Mouse (Mus musculus) CD8-positive naive resting alpha-beta T cell, adult 57 days (primary cell): ENCODE measurements around the gene Pdzk1. TPM values are rescaled to one million over a fixed set of nuclear protein-coding genes. Genes with fewer than 3 reads are reported as not detected.

Experiments
- total RNA-seq: library from RNA; stranded (reverse); gene quantifications from one replicate; pipeline ENCODE4 v1.2.4, GENCODE M21; 2023

The Pdzk1 gene
- total RNA-seq: 0.21 TPM

DNA sequence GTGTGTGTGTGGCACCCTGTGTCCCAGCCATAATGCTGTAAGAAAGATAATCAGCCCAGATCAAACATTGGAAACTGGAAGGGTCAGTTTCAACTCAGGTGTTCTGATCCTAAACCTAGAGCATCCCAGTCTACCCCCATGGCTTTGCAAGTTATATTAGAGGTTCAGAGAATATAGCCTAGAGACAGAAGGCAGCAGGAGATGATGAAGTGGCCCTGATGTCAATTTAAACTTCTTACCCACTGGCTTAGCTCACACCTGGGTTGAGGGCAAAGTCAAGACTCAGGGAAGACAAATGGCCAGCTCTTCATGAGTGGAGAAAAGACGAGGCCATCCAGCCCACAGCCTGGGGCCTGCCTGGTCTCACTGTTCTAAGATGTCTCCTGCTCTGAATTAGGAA, at the start of gene Pdzk1, which contains the start of gene Cd160:
Pdzk1 (plus strand) TSS at position 301 of the 400 bp plus-strand sequence.
Cd160 (minus strand) TSS at position 368 of the 400 bp plus-strand sequence.

DNA sequence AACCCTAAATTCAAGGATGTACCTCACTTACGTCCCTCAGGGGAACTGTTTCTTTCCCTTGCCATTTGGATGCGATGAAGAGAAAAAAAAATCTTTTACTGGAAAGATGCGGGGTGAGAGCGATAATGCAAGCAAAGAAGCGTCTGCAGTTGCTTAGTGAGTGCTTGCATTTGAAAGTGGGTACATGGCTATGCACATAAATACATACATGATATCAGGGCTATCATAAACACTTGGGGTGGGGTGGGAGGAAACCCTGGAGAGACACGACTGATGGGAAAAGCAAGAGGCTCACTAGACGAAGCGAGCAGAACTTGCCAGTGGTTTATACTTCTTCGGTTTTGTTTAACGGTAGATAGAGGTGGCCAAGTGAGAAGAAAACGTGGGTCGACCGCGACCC, 75.3 kb downstream of the Pdzk1 start, which contains the start of gene Gja5:
Gja5 (plus strand) TSS at position 301 of the 400 bp plus-strand sequence.

DNA sequence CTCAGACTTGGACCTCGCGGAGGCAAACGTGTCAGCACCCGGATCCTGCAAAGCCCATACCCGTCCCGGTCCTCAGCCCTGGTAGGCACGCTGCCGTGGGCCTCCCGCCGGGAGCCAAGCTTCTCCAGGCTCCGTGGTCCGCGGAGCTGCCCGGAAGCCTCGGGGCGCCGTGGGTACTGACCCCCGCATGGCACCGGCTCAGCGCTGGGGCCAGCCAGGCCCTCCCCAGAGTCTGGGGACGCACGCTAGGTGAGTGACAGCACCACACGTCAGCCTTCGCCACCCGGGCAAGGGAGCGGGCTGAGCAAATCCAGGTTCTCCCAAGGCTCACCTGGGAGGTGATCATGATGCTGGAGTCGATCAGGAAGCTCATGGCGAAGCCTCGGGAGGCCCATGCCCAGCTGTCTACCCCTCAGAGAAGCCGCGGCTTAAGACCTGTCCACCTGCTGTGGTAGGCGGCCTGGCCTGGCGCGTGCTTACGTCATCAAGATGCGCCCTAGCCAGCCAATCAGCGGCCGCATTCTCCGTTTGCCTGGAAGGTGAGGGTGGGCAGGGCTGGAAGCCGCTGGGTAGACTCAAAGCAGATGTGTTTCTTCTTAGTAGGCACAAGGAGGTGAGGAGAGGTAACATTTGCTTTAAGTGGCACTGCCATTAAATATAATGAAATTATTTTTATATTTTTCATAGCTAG, 75.9 kb downstream of the Pdzk1 start, which contains the start of gene Gpr89:
Gpr89 (minus strand) TSS at position 496 of the 691 bp plus-strand sequence.

Other genes starting within 250 kb of the Pdzk1 start
- 34.6 TPM for gene Polr3gl, start 235.1 kb upstream of the Pdzk1 start, total RNA-seq
- not detected for gene Ankrd34a, start 232.6 kb upstream of the Pdzk1 start, total RNA-seq
- gene Lix1l, start 228.1 kb upstream of the Pdzk1 start, total RNA-seq: not detected
- 87.7 TPM for gene Rbm8a, start 199.4 kb upstream of the Pdzk1 start, total RNA-seq
- 26.4 TPM for gene Pex11b, start 193.9 kb upstream of the Pdzk1 start, total RNA-seq
- gene Gm42957, start 193.8 kb upstream of the Pdzk1 start, total RNA-seq: 0.18 TPM
- 2.7 TPM for gene Itga10, start 183.7 kb upstream of the Pdzk1 start, total RNA-seq
- not detected for gene Ankrd35, start 159.2 kb upstream of the Pdzk1 start, total RNA-seq
- 14.8 TPM for gene Pias3, start 132.9 kb upstream of the Pdzk1 start, total RNA-seq
- 1.9 TPM for gene Nudt17, start 120.7 kb upstream of the Pdzk1 start, total RNA-seq
- gene Polr3c, start 101.7 kb upstream of the Pdzk1 start, total RNA-seq: 64.1 TPM
- gene Rnf115, start 101.6 kb upstream of the Pdzk1 start, total RNA-seq: 43.7 TPM
- 13.4 TPM for gene Cd160, start 67 bp downstream of the Pdzk1 start, total RNA-seq
- not detected for gene Gja5, start 75.4 kb downstream of the Pdzk1 start, total RNA-seq
- gene Gpr89, start 76.1 kb downstream of the Pdzk1 start, total RNA-seq: 25.9 TPM
- not detected for gene Gja8, start 96.7 kb downstream of the Pdzk1 start, total RNA-seq